Mouse (Mus musculus): ENCODE results near the gene Map4. TPM values are rescaled to one million over a fixed set of nuclear protein-coding genes. Genes with fewer than 3 reads are reported as not detected.

The Map4 gene
- polyA plus RNA-seq, 1 experiment, result 107 TPM

- Histone ChIP-seq H3K36me3 (ENCODE audit: control insufficient read depth, insufficient read depth, low read length) (no peaks in the 10 kb centered on the region; the same call in 1 of the 2 replicates), H3K27me3 (replicated peaks; ENCODE audit: control insufficient read depth, insufficient read depth, low read length) (no peaks in the 10 kb centered on the region), H3K4me1 (ENCODE audit: control insufficient read depth, insufficient read depth, low read length) (peaks cover 28% of the 10 kb centered on the region), H3K27ac (ENCODE audit: insufficient read depth, low read depth, low read length) (peak overlapping the region; percentile 68), H3K4me3 (ENCODE audit: insufficient read depth, low read depth, low read length) (no peak overlapping the region)
- TF ChIP-seq POLR2A (IDR thresholded peaks at IDR 0.05; ENCODE audit: low read depth, low read length) (no peak), CTCF (conservative IDR thresholded peaks at IDR 0.05; ENCODE audit: insufficient read depth, insufficient read length, low read depth, low read length) (no peak)
- 20% methylated on average over 6 of the region's 6 CpGs for WGBS
- peak; percentile 96 for DNase-seq
These were observed 35.7 kb upstream of the Map4 start for GRCm38 (mm10) chr9:109895593-109895992.

- Histone ChIP-seq H3K4me1 (ENCODE audit: control insufficient read depth, insufficient read depth, low read length) (peaks cover 28% of the 10 kb centered on the region), H3K4me3 (ENCODE audit: insufficient read depth, low read depth, low read length) (no peak overlapping the region), H3K27ac (ENCODE audit: insufficient read depth, low read depth, low read length) (peak overlapping the region; percentile 68), H3K27me3 (replicated peaks; ENCODE audit: control insufficient read depth, insufficient read depth, low read length) (no peaks in the 10 kb centered on the region), H3K36me3 (ENCODE audit: control insufficient read depth, insufficient read depth, low read length) (no peaks in the 10 kb centered on the region; the same call in 1 of the 2 replicates)
- 48% methylated on average over 8 of the region's 8 CpGs for WGBS
- TF ChIP-seq POLR2A (IDR thresholded peaks at IDR 0.05; ENCODE audit: low read depth, low read length) (no peak), CTCF (conservative IDR thresholded peaks at IDR 0.05; ENCODE audit: insufficient read depth, insufficient read length, low read depth, low read length) (no peak)
- peak; percentile 62 for DNase-seq
These were observed 34.8 kb upstream of the Map4 start for GRCm38 (mm10) chr9:109896253-109897150.

- peak; percentile 12 for DNase-seq
- Histone ChIP-seq H3K4me1 (ENCODE audit: control insufficient read depth, insufficient read depth, low read length) (peaks cover 28% of the 10 kb centered on the region), H3K27me3 (replicated peaks; ENCODE audit: control insufficient read depth, insufficient read depth, low read length) (no peaks in the 10 kb centered on the region), H3K27ac (ENCODE audit: insufficient read depth, low read depth, low read length) (no peak overlapping the region), H3K4me3 (ENCODE audit: insufficient read depth, low read depth, low read length) (no peak overlapping the region), H3K36me3 (ENCODE audit: control insufficient read depth, insufficient read depth, low read length) (no peaks in the 10 kb centered on the region)
- TF ChIP-seq CTCF (conservative IDR thresholded peaks at IDR 0.05; ENCODE audit: insufficient read depth, insufficient read length, low read depth, low read length), result no peak
- TF ChIP-seq POLR2A (IDR thresholded peaks at IDR 0.05; ENCODE audit: low read depth, low read length), result no peak
- WGBS, result 31% methylated on average over 2 of the region's 2 CpGs
These were observed 33.2 kb upstream of the Map4 start for GRCm38 (mm10) chr9:109898027-109898426.

GRCm38 (mm10) chr9:109899361-109899760, 31.9 kb upstream of the Map4 start:
- peak overlapping the region; percentile 60 for H3K27ac ChIP-seq (ENCODE audit: insufficient read depth, low read depth, low read length)
- H3K4me1 ChIP-seq (ENCODE audit: control insufficient read depth, insufficient read depth, low read length), result peaks cover 26% of the 10 kb centered on the region
- TF ChIP-seq POLR2A (IDR thresholded peaks at IDR 0.05; ENCODE audit: low read depth, low read length), result no peak
- H3K27me3 ChIP-seq (replicated peaks; ENCODE audit: control insufficient read depth, insufficient read depth, low read length), result no peaks in the 10 kb centered on the region
- no peaks in the 10 kb centered on the region for H3K36me3 ChIP-seq (ENCODE audit: control insufficient read depth, insufficient read depth, low read length)
- DNase-seq, result no peak
- 61% methylated on average over 13 of the region's 15 CpGs for WGBS
- H3K4me3 ChIP-seq (ENCODE audit: insufficient read depth, low read depth, low read length), result no peak overlapping the region

- peak; percentile 72 for DNase-seq
- TF ChIP-seq CTCF (conservative IDR thresholded peaks at IDR 0.05; ENCODE audit: insufficient read depth, insufficient read length, low read depth, low read length) (no peak), POLR2A (IDR thresholded peaks at IDR 0.05; ENCODE audit: low read depth, low read length) (no peak)
- H3K27ac ChIP-seq (ENCODE audit: insufficient read depth, low read depth, low read length), result peak overlapping the region; percentile 60
- H3K36me3 ChIP-seq (ENCODE audit: control insufficient read depth, insufficient read depth, low read length), result no peaks in the 10 kb centered on the region
- no peak overlapping the region for H3K4me3 ChIP-seq (ENCODE audit: insufficient read depth, low read depth, low read length)
- 58% methylated on average over 8 of the region's 8 CpGs for WGBS
- H3K27me3 ChIP-seq (replicated peaks; ENCODE audit: control insufficient read depth, insufficient read depth, low read length), result no peaks in the 10 kb centered on the region
- H3K4me1 ChIP-seq (ENCODE audit: control insufficient read depth, insufficient read depth, low read length), result peaks cover 23% of the 10 kb centered on the region
These were observed 31.5 kb upstream of the Map4 start for GRCm38 (mm10) chr9:109899774-109900173.

- TF ChIP-seq CTCF (conservative IDR thresholded peaks at IDR 0.05; ENCODE audit: insufficient read depth, insufficient read length, low read depth, low read length) (no peak), POLR2A (IDR thresholded peaks at IDR 0.05; ENCODE audit: low read depth, low read length) (no peak)
- WGBS, result 88% methylated on average over 3 of the region's 3 CpGs
- Histone ChIP-seq H3K27ac (ENCODE audit: insufficient read depth, low read depth, low read length) (no peak overlapping the region), H3K4me3 (ENCODE audit: insufficient read depth, low read depth, low read length) (no peak overlapping the region), H3K27me3 (replicated peaks; ENCODE audit: control insufficient read depth, insufficient read depth, low read length) (no peaks in the 10 kb centered on the region), H3K36me3 (ENCODE audit: control insufficient read depth, insufficient read depth, low read length) (no peaks in the 10 kb centered on the region), H3K4me1 (ENCODE audit: control insufficient read depth, insufficient read depth, low read length) (peaks cover 23% of the 10 kb centered on the region)
- DNase-seq, result no peak
These were observed 30.7 kb upstream of the Map4 start for GRCm38 (mm10) chr9:109900604-109901003.

- no peaks in the 10 kb centered on the region for H3K36me3 ChIP-seq (ENCODE audit: control insufficient read depth, insufficient read depth, low read length)
- no peaks in the 10 kb centered on the region for H3K27me3 ChIP-seq (replicated peaks; ENCODE audit: control insufficient read depth, insufficient read depth, low read length)
- H3K4me3 ChIP-seq (ENCODE audit: insufficient read depth, low read depth, low read length), result no peak overlapping the region
- TF ChIP-seq CTCF (conservative IDR thresholded peaks at IDR 0.05; ENCODE audit: insufficient read depth, insufficient read length, low read depth, low read length), result no peak
- TF ChIP-seq POLR2A (IDR thresholded peaks at IDR 0.05; ENCODE audit: low read depth, low read length), result no peak
- no peak overlapping the region for H3K27ac ChIP-seq (ENCODE audit: insufficient read depth, low read depth, low read length)
- 70% methylated on average over 4 of the region's 4 CpGs for WGBS
- DNase-seq, result peak; percentile 26
- H3K4me1 ChIP-seq (ENCODE audit: control insufficient read depth, insufficient read depth, low read length), result peaks cover 10% of the 10 kb centered on the region
These were observed 29.0 kb upstream of the Map4 start for GRCm38 (mm10) chr9:109902246-109902645.

Measured in kidney, adult 2 months (tissue).